Mouse (Mus musculus) limb, embryonic 15.5 days (tissue): ENCODE measurements around the gene Aar2. TPM values are rescaled to one million over a fixed set of nuclear protein-coding genes. Genes with fewer than 3 reads are reported as not detected.

ENCODE experiments used
- ATAC-seq: fragments of 200-750 bp; cut with Nextera tagmentation; 2 replicates; pipeline ENCODE4 v1.8.0; 2017; ENCODE audit warnings: low read depth, moderate TSS enrichment; ENCODE audit not compliant: insufficient number of reproducible peaks, low FRiP score, low TSS enrichment
- H3K27ac ChIP-seq: fragments of 300-500 bp; sonication (generic); 2 replicates; pipeline ENCODE4 v1.5.1; 2015; ENCODE audit warnings: moderate library complexity, mild to moderate bottlenecking, inconsistent platforms
- H3K27me3 ChIP-seq: fragments of 300-500 bp; sonication (generic); 2 replicates; pipeline ENCODE4 v1.6.1; 2015; ENCODE audit warnings: inconsistent platforms
- H3K36me3 ChIP-seq: fragments of 300-500 bp; sonication (generic); 2 replicates; pipeline ENCODE4 v1.6.1; 2015; ENCODE audit warnings: inconsistent platforms
- H3K4me1 ChIP-seq: fragments of 300-500 bp; sonication (generic); 2 replicates; pipeline ENCODE4 v1.6.1; 2015; ENCODE audit warnings: inconsistent platforms
- H3K4me2 ChIP-seq: fragments of 300-500 bp; sonication (generic); 2 replicates; pipeline ENCODE4 v1.6.1; 2015; ENCODE audit warnings: mild to moderate bottlenecking, inconsistent platforms
- H3K4me3 ChIP-seq: fragments of 300-500 bp; sonication (generic); 2 replicates; pipeline ENCODE4 v1.5.1; 2015; ENCODE audit warnings: mild to moderate bottlenecking, inconsistent platforms
- H3K9ac ChIP-seq: fragments of 300-500 bp; sonication (generic); 2 replicates; pipeline ENCODE4 v1.6.1; 2015; ENCODE audit warnings: inconsistent platforms
- H3K9me3 ChIP-seq: fragments of 300-500 bp; sonication (generic); 2 replicates; pipeline ENCODE4 v1.6.1; 2016; ENCODE audit warnings: inconsistent platforms
- WGBS: fragments of 180-500 bp; shearing (Covaris S2); methylation state at CpG from one replicate; pipeline ENCODE4 v1.1.7; 2015; 5-methylcytosine and 5-hydroxymethylcytosine counted together
- polyA plus RNA-seq: library from polyadenylated mRNA; unstranded; fragments of >200 nt; fragmentation: Nextera tagmentation; extraction: Ambion mirVana; gene quantifications from 2 replicates; pipeline ENCODE4 v1.2.1, GENCODE M21; 2015

The Aar2 gene
- polyA plus RNA-seq, 1 experiment from 2014 or later: 33.2 TPM

- Histone ChIP-seq H3K4me2 (no peak overlapping the region), H3K4me3 (no peak overlapping the region), H3K36me3 (no peaks in the 10 kb centered on the region), H3K4me1 (no peaks in the 10 kb centered on the region), H3K27me3 (peaks cover 27% of the 10 kb centered on the region), H3K9me3 (no peaks in the 10 kb centered on the region), H3K27ac (no peak overlapping the region), H3K9ac (no peak overlapping the region)
- 55% methylated on average over 3 of the region's 3 CpGs for WGBS
- ATAC-seq: no peak
Measured at GRCm38 (mm10) chr2:156605144-156605543, 57.8 kb downstream of the Aar2 start.

- WGBS: 77% methylated on average over 5 of the region's 5 CpGs
- Histone ChIP-seq H3K4me2 (no peak overlapping the region), H3K9me3 (no peaks in the 10 kb centered on the region), H3K27ac (no peak overlapping the region), H3K36me3 (no peaks in the 10 kb centered on the region), H3K27me3 (peaks cover 36% of the 10 kb centered on the region), H3K4me3 (no peak overlapping the region), H3K9ac (no peak overlapping the region), H3K4me1 (no peaks in the 10 kb centered on the region)
- ATAC-seq: no peak
Measured at GRCm38 (mm10) chr2:156605971-156606370, 58.6 kb downstream of the Aar2 start.

- H3K4me1 ChIP-seq: peaks cover 27% of the 10 kb centered on the region
- WGBS: under 1% methylated on average over 36 of the region's 41 CpGs
- peak overlapping the region; percentile 72 for H3K4me3 ChIP-seq
- no peaks in the 10 kb centered on the region for H3K36me3 ChIP-seq
- H3K9me3 ChIP-seq: no peaks in the 10 kb centered on the region
- H3K27me3 ChIP-seq: peaks cover 91% of the 10 kb centered on the region
- H3K9ac ChIP-seq: 0 out of 2 replicates have a peak overlapping the region, but pooled peaks have one; percentile 29
- H3K4me2 ChIP-seq: peak overlapping the region; percentile 98
- no peak for ATAC-seq
- no peak overlapping the region for H3K27ac ChIP-seq
Measured at GRCm38 (mm10) chr2:156613081-156613540, 65.7 kb downstream of the Aar2 start.

GRCm38 (mm10) chr2:156613541-156614257 is 66.3 kb downstream of the Aar2 start, which contains the start of gene Dlgap4:
Gene Dlgap4, plus strand, starts transcription at chr2:156613705.
- Histone ChIP-seq H3K9ac (peak within 1 kb of the TSS; percentile 68), H3K27ac (no peak within 1 kb of the TSS), H3K4me2 (peak within 1 kb of the TSS; percentile 98), H3K27me3 (peaks cover 91% of the 10 kb centered on the region), H3K9me3 (no peaks in the 10 kb centered on the region), H3K4me1 (peaks cover 27% of the 10 kb centered on the region), H3K36me3 (no peaks in the 10 kb centered on the region), H3K4me3 (peak within 1 kb of the TSS; percentile 72)
- peak; percentile 49; the same call in 1 of the 2 replicates for ATAC-seq
- WGBS: under 1% methylated on average over 76 of the region's 103 CpGs

- Histone ChIP-seq H3K4me3 (peak overlapping the region; percentile 72), H3K9ac (peak overlapping the region; percentile 68; the same call in 1 of the 2 replicates), H3K27ac (no peak overlapping the region), H3K27me3 (peaks cover 91% of the 10 kb centered on the region), H3K4me1 (peaks cover 27% of the 10 kb centered on the region), H3K9me3 (no peaks in the 10 kb centered on the region), H3K36me3 (no peaks in the 10 kb centered on the region), H3K4me2 (peak overlapping the region; percentile 98)
- no peak for ATAC-seq
- WGBS: 0% methylated on average over 15 of the region's 18 CpGs
Measured at GRCm38 (mm10) chr2:156614258-156614556, 66.8 kb downstream of the Aar2 start.

GRCm38 (mm10) chr2:156614661-156615654 is 67.6 kb downstream of the Aar2 start:
- H3K9ac ChIP-seq: no peak overlapping the region
- peaks cover 87% of the 10 kb centered on the region for H3K27me3 ChIP-seq
- peak overlapping the region; percentile 98 for H3K4me2 ChIP-seq
- no peaks in the 10 kb centered on the region for H3K36me3 ChIP-seq
- WGBS: 7% methylated on average over 31 of the region's 31 CpGs
- H3K4me1 ChIP-seq: peaks cover 27% of the 10 kb centered on the region
- H3K27ac ChIP-seq: no peak overlapping the region
- no peaks in the 10 kb centered on the region for H3K9me3 ChIP-seq
- H3K4me3 ChIP-seq: peak overlapping the region; percentile 72
- ATAC-seq: no peak

- Histone ChIP-seq H3K36me3 (no peaks in the 10 kb centered on the region), H3K4me2 (no peak overlapping the region), H3K27me3 (peaks cover 72% of the 10 kb centered on the region), H3K4me1 (peaks cover 29% of the 10 kb centered on the region), H3K27ac (no peak overlapping the region), H3K9ac (no peak overlapping the region), H3K4me3 (no peak overlapping the region), H3K9me3 (no peaks in the 10 kb centered on the region)
- no peak for ATAC-seq
- 71% methylated on average over 7 of the region's 7 CpGs for WGBS
Measured at GRCm38 (mm10) chr2:156616513-156616912, 69.1 kb downstream of the Aar2 start.

- H3K9ac ChIP-seq: no peak overlapping the region
- no peaks in the 10 kb centered on the region for H3K36me3 ChIP-seq
- H3K9me3 ChIP-seq: no peaks in the 10 kb centered on the region
- ATAC-seq: no peak
- H3K27me3 ChIP-seq: peaks cover 63% of the 10 kb centered on the region
- H3K4me1 ChIP-seq: peaks cover 31% of the 10 kb centered on the region
- H3K4me3 ChIP-seq: no peak overlapping the region
- no peak overlapping the region for H3K4me2 ChIP-seq
- whole genome bisulfite sequencing: 38% methylated on average over 11 of the region's 11 CpGs
- no peak overlapping the region for H3K27ac ChIP-seq
Measured at GRCm38 (mm10) chr2:156617536-156617935, 70.2 kb downstream of the Aar2 start.

Other genes starting within 250 kb of the Aar2 start
- 3.8 and 3.9 TPM in 2 replicates for gene Cnbd2, start 235.3 kb upstream of the Aar2 start, polyA plus RNA-seq
- 56.0 and 68.1 TPM in 2 replicates for gene Scand1, start 234.9 kb upstream of the Aar2 start, polyA plus RNA-seq
- gene Epb41l1, start 126.7 kb upstream of the Aar2 start, polyA plus RNA-seq: 2.6 and 3.1 TPM in 2 replicates
- gene Dlgap4, start 66.1 kb downstream of the Aar2 start, polyA plus RNA-seq: 83.7 and 86.5 TPM in 2 replicates
- gene Myl9, start 227.8 kb downstream of the Aar2 start, polyA plus RNA-seq: 219 and 273 TPM in 2 replicates